Mouse (Mus musculus): ENCODE results near the gene Tcea3.

The Tcea3 gene

DNA sequence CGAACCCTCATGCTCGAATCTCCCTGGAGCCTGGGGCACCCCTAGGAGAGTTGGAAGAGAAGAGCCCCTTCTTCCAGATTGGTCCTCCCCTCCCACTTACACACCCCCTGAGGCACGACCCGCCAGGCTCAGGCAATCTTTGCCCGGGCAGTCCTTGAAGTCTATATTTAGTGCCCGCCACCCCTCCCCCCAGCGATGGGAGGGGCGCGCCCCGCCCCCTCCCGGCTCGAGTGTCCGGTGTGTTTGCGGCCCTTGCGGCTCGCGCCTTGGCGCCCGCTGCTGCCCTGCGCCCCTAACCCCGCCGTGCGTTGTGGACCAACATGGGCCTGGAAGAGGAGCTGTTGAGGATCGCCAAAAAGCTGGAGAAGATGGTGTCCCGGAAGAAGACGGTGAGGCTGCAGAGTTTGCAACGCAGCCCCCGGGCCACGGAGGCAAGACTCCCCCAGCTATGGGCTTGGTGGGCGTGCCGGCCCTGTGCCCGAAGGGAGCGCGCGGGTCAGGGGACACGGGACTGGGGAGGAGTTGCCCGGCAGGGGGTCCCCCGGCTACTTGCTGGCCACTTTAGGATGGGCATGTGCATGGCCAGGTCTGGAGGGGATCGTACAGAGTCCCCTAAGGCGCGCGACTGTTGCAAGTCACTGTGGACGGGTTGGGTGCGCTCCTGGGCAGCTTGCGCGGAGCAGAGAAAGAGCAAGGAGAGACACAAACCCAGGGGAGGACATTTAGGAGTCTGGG lies at the start of gene Tcea3:
Gene Tcea3, plus strand, starts transcription at position 1 of the 735 bp plus-strand sequence.
- DNase-seq (ENCODE audit: extremely low read depth, low read depth) = no peak

DNA sequence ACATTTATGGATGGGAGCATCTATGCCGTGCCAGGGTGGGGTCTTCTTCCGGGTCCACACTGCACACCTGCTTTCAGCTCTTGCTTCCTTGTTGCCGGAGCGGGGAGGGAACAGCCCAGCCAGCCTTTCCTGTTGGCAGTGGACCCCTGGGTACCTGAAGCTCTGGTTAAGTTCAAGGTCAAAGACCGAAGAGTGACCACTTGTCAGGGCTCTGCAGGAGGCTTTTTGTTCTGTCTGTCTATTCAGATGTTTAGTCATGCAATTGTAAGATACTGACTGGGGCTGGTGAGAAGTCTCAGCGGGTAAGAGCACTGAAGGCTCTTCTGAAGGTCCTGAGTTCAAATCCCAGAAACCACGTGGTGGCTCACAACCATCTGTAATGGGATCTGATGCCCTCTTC lies 48.7 kb upstream of the Tcea3 start:
- no peak for DNase-seq (ENCODE audit: extremely low read depth, low read depth)

DNA sequence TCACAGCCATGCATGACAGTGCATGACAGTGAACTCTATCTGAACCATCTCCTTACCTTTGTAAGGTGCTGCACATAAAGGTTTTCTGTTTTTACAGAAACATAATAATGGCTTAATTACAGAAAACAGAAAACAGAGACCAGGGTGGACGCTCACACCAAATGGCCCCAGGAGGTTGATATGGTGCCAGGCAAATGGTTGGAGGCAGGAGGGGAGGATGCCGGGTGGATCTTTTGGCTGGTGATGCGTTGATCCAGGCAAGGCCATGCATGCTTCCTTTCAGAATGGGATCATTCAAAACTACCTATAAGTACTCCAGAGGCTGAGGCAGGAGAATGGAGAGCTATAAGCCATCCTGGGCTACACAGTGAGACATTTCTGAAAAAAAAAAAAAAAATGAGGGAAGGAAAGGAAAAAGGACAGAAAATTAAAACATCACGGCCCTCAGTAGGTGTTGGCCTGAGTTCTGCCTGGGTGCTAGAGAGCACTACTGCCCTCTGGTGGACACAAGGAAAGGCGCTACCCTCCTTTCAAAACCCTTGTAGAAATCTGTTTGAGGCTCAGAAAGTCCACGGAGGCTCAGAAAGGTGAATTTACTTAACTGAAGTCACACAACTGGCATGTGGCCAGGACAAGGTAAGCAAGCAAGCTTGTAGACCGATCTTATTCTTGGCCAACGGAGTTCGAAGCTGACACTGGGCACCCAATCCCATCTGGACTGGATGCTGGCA lies 47.8 kb upstream of the Tcea3 start:
- no peak for DNase-seq (ENCODE audit: extremely low read depth, low read depth)

DNA sequence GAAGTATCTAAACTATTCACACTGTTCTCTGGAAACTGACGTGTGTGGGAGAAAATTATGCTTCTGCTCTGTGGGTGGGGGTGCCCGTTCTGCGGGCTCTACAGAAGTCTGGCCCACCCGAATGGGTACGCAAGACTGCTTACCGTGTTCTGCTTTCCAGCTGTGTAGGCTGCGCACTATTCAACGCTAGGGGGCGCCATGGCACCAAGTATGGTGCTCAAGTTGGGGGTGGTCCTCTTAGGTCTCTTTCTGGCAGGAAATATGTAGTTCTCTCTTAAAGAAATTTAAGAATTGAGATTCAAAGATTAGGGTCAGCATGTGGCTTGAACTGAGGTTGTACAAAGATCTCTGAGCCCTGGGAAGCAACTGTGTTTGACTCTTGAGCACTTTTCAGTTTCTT lies 45.0 kb upstream of the Tcea3 start:
- DNase-seq (ENCODE audit: extremely low read depth, low read depth) = peak; percentile 54

DNA sequence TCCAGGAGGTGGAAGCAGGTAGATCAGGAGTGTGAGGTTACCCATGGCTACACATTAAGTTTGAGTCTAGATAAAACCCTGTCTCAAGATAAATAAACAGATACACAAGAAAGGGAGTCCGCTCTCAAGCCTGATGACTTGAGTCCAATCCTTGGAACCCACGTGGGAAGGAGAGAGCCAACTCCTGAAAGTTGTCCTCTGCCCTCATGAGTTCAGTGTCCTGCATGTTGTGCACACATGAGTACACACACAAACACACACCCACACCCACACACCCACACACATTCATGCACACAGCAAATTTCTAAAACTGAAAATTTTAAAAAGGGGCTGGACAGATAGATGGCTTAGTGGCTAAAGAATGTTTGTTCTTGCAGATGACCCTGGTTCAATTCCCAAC lies 42.8 kb upstream of the Tcea3 start:
- DNase-seq (ENCODE audit: extremely low read depth, low read depth) = no peak

DNA sequence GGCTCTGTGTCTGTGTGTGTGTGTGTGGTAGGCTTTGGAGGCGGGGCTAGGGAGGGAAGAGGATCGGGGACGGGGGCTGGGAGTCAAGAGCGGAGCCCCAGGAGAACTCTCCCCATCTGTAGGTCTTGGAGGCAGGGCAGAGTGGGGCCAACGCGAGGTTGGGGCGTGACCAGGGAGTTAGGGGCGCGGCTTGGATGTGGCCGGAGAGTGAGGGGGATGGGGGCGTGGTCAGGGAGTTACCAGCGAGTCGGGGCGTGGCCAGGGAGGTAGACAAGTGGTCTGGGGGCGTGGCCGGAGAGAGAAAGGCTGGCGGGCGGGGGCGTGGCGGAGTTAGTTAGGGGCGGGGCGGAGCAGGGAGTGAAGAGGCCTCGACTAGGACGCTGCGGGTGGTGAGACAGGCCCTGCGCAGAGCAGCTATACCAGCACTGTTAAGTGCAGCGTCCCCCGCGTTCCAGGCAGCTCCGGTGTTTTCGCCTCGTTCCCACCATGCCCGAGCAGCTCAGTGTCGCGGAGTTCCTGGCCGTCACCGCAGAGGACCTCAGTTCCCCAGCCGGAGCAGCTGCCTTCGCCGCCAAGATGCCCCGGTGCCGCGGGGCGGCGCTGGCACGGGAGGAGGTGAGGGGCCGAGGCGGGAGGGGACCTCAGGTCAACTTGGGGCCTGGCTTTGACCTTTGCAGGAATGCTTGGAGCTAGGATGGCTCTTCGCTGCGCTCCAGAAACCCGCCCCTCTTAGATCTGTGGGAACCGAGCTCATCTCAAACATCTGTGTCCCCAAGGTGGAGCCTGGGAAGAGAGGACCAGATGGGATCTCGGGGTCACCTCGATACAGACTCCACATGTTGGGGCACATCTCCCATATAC lies 41.3 kb upstream of the Tcea3 start, which contains the start of gene Asap3:
Gene Asap3, plus strand, starts transcription at position 333 of the 861 bp plus-strand sequence.
- peak; percentile 66 for DNase-seq (ENCODE audit: extremely low read depth, low read depth)

DNA sequence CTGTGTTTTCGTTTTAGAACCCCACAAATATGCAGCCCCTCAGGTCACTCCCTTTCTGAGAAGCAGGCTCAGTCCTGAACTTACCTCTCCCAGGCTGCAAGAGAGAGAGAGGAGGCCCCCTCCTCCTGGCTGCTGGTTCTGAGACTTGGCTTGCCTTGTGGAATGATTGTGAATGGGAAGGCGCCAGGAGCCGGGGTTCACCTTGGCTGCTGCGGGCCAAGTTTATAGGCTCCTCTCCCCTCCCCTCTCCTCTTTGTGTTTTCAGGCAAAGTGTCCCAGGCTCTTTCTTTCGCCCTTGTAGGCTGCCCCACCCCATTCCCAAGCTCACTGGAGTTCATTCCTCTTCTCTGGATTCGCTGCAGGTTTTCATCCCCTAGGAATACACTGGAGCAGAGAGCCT lies 40.6 kb upstream of the Tcea3 start:
- no peak for DNase-seq (ENCODE audit: extremely low read depth, low read depth)

DNA sequence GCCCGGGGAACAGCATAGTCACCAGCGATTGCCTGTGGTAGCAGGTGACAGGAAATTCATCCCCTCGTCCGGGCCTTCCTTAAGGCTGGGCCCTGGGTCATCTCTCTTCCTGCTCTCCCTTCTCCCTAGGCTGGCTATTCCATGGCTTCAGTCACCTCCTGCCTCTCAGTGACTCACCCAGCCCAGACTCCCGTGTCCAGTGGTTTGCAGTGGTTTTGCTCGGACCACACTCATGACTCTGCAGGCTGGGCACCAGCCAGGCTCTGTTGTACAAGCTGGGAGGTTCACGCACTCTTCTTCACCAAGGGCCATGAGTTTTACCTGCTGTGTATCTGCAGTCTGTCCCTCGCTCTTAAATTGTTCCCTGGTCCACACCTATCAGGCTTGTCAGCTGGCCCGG lies 36.6 kb upstream of the Tcea3 start:
- no peak for DNase-seq (ENCODE audit: extremely low read depth, low read depth)

DNA sequence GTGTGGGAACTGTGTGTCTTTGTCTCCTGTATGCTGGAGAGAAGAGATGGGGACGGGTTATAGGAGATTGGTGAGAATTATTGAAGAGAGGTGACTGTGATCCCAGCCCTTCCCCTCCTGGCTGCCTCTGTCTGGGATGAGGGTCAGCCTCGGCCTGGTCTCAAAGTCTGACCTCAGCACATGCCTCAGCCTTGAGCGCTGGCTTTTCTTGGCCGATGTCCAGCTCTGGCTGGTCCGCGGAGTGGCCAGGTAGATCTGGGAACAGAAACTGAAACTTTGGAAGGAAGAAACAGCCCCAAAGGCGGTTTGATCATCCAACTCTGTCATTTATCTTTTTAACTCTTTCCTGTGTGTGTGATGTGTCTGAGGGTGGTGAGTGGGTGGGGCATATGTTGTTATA lies 33.9 kb upstream of the Tcea3 start:
- no peak for DNase-seq (ENCODE audit: extremely low read depth, low read depth)

DNA sequence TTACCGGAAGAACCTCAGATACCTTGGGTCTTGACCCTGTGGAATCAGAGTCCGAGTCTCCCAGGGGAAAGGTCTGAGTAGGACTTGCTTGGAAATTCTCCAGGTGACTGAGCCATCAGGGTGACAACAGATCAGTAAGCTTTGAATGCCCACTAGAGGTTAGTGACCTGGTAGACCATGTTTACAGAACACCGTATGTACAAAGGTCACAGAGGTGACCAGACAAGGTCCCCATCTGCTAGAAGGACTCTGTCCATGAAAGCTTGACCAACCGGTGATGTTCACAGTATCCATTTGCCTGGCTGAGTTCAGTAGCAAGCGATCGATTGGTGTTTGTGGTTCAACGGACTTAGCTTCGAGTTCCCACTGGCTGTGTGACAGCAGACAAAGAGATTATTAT lies 32.7 kb upstream of the Tcea3 start:
- DNase-seq (ENCODE audit: extremely low read depth, low read depth) = no peak

DNA sequence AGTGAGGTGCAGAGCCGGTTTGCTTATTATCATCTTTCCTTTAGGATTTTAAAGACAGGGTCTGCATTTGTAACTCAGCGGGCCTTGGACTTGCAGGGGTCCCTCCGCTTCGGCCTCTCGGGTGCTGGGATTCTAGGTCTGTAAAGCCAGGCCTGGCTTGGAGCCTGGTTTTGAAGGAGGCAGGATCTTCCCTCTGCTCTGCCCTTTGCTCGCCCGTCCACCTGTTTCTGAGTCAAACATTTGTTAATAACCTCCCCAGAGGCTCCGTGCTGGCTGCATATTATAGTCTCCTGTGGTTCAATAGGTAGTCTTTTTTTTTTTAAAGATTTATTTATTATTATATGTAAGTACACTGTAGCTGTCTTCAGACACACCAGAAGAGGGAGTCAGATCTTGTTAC lies 32.0 kb upstream of the Tcea3 start:
- DNase-seq (ENCODE audit: extremely low read depth, low read depth) = no peak

DNA sequence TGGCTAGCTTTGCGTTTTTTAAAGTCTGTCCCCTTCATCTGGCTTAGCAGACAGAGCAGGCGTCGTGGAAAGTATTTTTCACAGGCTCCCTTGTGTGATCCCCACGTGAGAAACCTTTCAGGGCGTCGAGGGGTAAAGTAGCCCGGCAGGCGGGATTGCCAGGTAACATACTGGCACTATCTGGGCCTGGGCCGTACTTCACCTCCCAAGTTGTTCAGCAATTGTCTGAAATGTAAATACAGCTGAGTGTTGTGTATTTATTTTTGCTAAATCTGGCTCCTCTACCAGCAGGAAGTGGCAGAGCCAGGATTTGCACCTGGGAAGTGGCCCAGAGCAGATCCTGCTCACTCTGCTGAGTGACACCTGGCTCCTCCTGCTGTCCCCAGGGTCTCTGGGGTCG lies 30.5 kb upstream of the Tcea3 start:
- no peak for DNase-seq (ENCODE audit: extremely low read depth, low read depth)

DNA sequence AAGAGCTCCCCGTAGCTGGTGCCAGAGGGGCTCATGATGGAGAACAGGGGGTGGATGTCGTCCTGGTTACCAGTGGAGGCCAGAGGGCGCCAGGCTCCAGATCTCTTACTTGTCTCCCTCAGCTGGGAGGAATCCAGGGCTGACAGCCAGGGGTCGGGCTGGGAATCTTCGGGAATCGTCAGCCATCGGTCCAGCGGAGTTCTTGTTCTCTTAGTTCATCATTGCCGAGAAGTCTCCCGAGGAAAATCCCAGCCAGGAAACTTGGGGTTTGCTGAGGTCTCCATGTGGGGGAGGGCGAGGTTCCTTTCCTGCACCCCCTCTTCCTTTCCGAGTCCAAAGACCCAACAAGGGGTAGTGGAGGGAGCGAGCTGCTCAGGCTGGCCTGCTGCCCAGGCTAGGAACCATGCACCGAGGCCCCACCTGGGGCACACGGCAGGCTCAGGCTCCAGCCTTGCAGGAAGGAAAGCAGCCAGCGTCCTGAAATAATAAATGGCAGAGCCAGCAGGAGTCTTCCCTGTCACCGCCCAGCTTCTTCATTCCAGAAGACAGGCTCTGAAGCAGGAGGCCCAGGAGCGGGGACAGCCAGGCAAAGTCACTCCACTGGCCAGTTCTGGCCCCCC lies 28.8 kb upstream of the Tcea3 start:
- no peak for DNase-seq (ENCODE audit: extremely low read depth, low read depth)

DNA sequence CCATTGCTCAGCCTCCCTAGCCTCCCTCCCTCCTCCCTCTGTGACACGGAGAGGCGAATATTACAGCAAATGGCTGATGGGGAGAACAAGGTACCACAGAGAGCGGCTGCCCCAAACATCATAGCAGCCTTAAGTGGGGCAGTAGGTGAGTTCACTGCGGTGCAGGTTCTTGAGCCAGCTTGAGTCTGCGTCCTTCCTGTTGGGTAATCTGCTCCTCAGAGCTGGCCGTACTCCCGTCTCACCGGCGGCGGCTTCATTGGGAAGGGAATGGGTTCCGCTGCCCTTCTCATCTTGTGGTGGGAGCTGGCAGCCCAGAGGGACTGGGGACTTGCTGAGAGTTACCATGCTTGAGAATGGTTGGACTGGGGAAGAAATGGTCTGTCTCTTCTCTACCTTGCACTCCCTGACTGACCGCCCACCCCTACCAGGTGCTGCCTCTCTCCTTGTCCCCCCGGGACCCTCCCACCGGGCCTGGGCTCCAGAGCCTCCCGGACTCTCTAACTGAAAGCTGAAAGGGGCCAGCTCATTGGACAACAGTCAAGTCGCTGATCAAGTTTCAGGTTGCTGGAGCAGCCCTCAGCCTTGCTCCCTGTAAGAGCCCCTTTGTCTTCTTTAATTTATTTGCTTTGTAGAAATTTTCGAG lies 27.3 kb upstream of the Tcea3 start:
- no peak for DNase-seq (ENCODE audit: extremely low read depth, low read depth)

DNA sequence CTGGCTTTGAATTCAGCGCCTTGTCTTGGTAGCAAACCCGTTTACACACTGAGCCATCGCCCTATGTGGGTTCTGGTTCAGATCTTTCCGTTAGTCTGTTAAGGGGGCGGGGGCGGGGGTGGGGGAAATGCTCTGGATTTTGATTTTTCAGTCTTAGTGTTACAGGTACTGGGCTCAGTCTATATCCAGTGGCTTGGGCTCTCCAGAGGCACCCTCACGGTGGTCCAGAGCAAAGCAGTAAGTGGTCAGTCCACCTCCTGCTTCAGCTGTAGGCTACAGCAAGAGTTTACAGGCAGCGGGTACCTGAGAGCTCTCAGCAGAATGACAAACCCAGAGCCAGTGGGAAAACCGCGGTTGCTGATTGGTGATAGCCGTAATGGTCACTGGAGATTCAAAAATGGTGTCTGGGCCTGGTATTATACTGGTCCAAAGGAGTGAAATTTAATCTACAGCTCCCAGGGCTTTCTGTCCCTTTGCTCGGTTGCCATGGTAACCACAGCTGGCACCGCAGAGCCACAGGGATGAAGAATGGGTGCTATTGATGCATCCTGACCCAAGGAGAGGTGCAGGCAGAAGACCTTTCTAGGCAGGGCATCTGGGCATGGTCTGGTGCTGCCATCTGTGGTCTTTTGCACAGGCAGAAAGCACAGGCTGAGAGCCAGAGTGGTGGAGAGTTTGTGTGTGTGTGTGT lies 23.8 kb upstream of the Tcea3 start:
- DNase-seq (ENCODE audit: extremely low read depth, low read depth) = no peak

DNA sequence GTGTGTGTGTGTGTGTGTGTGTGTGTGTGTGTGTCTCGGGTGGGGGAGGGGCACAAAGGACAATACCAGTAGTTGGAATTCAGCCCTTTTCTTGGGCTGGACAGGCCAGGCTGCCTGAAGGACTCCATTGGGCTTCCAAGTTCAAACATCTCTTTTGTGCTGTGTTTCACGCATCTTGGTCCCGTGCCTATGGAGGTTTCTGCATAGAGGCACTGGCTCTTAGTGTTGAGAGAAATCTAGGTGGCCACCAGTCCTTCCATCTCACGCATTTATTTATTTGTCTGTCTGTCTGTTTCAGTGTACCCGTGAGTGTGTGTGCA lies 23.3 kb upstream of the Tcea3 start:
- DNase-seq (ENCODE audit: extremely low read depth, low read depth) = no peak

DNA sequence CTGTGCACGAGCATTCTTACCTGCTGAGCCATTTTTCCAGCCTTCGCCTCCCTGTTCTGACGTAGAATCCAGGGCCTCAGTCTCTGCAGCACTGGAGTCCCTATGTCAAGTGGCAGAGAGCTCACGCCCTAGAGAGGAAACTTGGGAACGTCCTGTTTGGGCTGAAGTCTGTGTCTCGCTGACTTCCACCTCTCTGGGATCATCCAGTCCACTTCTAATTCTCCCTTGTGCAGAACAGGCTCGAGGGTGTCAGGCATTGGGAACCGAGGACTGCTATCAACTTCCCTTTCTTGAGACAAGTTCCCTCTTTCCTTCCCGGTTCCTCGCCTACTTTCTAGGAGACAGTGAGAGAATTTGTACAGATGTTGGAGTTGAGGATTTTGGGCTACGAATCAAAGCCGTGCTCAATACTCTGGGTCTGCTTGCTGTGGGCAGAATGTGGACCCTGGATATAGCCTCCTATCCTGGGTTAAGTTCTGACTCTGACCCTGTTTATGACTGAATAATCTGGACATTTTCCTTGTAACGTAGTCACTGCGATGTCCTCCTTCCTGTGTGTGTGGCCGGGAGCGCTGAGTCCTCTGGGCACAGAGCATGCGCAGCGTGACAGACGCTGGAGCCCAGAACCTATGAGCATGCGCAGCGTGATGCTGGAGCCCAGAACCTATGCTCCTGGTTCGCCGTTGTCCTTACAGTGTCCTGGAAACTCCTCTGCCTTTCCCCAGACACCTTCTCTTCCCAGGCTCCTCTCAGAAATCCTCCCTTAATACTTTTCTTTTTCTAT lies 22.7 kb upstream of the Tcea3 start:
- DNase-seq (ENCODE audit: extremely low read depth, low read depth) = no peak

DNA sequence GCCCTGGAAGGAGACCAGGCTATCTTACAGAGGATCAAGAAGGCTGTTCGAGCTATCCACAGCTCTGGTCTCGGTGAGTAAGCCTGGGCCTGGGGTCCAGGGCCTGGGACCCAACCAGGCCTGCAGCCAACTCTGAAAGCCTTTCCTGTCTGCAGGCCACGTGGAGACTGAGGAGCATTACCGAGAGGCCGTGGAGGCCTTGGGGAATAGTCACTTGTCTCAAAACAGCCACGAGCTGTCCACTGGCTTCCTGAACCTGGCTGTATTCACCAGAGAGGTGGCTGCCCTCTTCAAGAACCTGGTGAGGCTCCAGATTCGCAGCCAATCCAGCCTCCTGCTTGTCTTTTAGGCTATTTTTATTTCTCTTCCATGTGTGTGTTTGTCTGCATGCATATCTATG lies 20.1 kb upstream of the Tcea3 start:
- no peak for DNase-seq (ENCODE audit: extremely low read depth, low read depth)

DNA sequence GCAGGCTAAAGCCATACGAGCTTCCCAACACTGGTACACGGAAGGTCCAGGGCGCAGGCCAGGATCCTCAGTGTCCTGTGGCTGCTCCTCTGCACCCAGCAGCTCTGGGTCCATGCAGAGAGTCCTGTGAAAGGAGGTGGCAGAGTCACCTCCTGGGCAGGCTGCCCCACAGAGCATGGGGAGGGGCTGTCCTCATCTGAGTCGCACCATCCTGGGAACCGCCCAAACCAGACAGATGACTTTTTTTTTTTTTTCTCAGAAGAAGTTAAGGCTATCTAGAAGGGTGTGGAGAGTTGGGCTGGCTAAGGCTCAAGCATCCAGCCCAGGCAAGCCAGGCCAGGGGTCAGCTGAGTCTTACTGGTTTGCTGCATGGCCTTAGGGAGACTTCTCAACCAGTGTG lies 18.9 kb upstream of the Tcea3 start:
- no peak for DNase-seq (ENCODE audit: extremely low read depth, low read depth)

DNA sequence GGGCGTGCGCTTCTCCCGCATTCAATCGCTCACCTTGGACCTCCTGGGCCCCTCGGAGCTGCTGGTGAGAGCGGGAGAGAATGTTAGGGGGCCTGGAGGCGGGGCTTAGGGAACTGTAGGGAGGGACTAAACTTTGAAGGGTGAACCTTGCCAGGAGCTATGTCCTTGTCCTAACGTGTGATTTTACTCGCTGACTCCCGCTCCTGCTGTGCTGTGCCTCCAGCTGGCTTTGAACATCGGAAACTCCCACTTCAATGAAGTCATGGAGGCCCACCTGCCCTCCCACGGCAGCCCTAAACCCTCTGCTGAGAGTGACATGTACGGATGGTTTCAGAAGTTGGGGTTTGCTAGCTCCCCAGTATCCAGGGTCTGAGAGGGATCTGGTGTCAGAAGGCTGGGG lies 8.9 kb upstream of the Tcea3 start:
- DNase-seq (ENCODE audit: extremely low read depth, low read depth) = no peak
